Mouse (Mus musculus) ES-E14 (cell line): ENCODE measurements around the gene Cyp2j7.
"Not testable (repeated sequence)": the region's sequence is repeated elsewhere in the genome, so short reads cannot be mapped to it uniquely, and the experiment has no call there.

Source experiments
- CHD2 ChIP-seq: IDR thresholded peaks from 2 replicates; pipeline ENCODE4 v1.6.1; 2014; ENCODE audit warnings: mild to moderate bottlenecking, low read depth, low read length, inconsistent platforms
- HCFC1 ChIP-seq: IDR thresholded peaks from 2 replicates; pipeline ENCODE4 v1.6.1; 2012; ENCODE audit warnings: low read length, inconsistent platforms, borderline replicate concordance; ENCODE audit not compliant: insufficient read depth
- MAFK ChIP-seq: IDR thresholded peaks from 2 replicates; pipeline ENCODE4 v1.6.1; 2014; ENCODE audit warnings: mild to moderate bottlenecking, low read depth, low read length, inconsistent platforms; ENCODE audit not compliant: insufficient read depth
- ZC3H11A ChIP-seq: IDR thresholded peaks from 2 replicates; pipeline ENCODE4 v1.6.1; 2012; ENCODE audit warnings: low read depth, mild to moderate bottlenecking, inconsistent platforms, low read length, borderline replicate concordance
- ZNF384 ChIP-seq: IDR thresholded peaks from 2 replicates; pipeline ENCODE4 v1.6.1; 2012; ENCODE audit warnings: low read depth, low read length, inconsistent platforms

DNA sequence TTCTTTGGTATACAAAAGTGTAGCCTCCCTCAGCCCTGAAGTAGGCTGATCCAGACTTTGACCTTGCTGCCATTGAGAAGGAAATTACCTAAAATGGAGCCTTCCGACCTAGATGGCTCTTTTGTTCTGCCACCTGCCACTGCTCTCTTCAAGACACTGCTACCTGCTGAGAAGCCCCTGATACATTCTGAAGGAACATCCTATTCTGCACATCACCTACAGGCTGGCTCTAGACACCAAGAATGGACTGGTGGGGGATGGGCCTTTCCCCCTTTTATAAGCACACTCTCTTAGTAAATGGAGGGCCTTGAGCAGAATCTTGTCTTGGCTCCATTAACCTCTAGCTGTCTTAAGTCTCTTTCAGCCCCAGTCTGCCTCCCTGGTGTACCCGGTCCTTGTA, 51.7 kb downstream of the Cyp2j7 start:
- TF ChIP-seq ZNF384, CHD2, HCFC1, ZC3H11A, MAFK: not testable (repeated sequence)
